Mouse (Mus musculus) embryonic facial prominence, embryonic 11.5 days (tissue): ENCODE results near the gene Zfp317. TPM values are rescaled to one million over a fixed set of nuclear protein-coding genes. Genes with fewer than 3 reads are reported as not detected.
"Not testable (repeated sequence)": the region's sequence is repeated elsewhere in the genome, so short reads cannot be mapped to it uniquely, and the experiment has no call there.

Experiments
- ATAC-seq: fragments of 200-750 bp; cut with Nextera tagmentation; replicated peaks from 2 replicates; pipeline ENCODE4 v1.8.0; 2017; ENCODE audit warnings: low read depth; ENCODE audit not compliant: insufficient number of reproducible peaks, low FRiP score, low TSS enrichment
- DNase-seq: peaks from one replicate; pipeline ENCODE4 v3.0.0-alpha.2; 2015; ENCODE audit warnings: low spot score
- H3K27ac ChIP-seq: fragments of 300-500 bp; sonication (generic); replicated peaks from 2 replicates; pipeline ENCODE4 v1.5.1; 2014; ENCODE audit warnings: mild to moderate bottlenecking, low read depth, low read length, control low read depth
- H3K27me3 ChIP-seq: fragments of 300-500 bp; sonication (generic); 2 replicates; pipeline ENCODE4 v1.6.1; 2014; ENCODE audit warnings: mild to moderate bottlenecking, low read length, moderate library complexity, mixed read lengths; ENCODE audit not compliant: control insufficient read depth, insufficient read depth
- H3K36me3 ChIP-seq: fragments of 300-500 bp; sonication (generic); replicated peaks from 2 replicates; pipeline ENCODE4 v1.6.1; 2014; ENCODE audit warnings: low read depth, mild to moderate bottlenecking, low read length, moderate library complexity, mixed read lengths; ENCODE audit not compliant: control insufficient read depth, insufficient read depth
- H3K4me1 ChIP-seq: fragments of 300-500 bp; sonication (generic); 2 replicates; pipeline ENCODE4 v1.6.1; 2014; ENCODE audit warnings: low read length, mixed read lengths; ENCODE audit not compliant: control insufficient read depth, insufficient read depth
- H3K4me2 ChIP-seq: fragments of 300-500 bp; sonication (generic); 2 replicates; pipeline ENCODE4 v1.6.1; 2014; ENCODE audit warnings: low read depth, mild to moderate bottlenecking, control low read depth, low read length, moderate library complexity
- H3K4me3 ChIP-seq: fragments of 300-500 bp; sonication (generic); 2 replicates; pipeline ENCODE4 v1.5.1; 2014; ENCODE audit warnings: low read depth, low read length, control low read depth
- H3K9ac ChIP-seq: fragments of 300-500 bp; sonication (generic); replicated peaks from 2 replicates; pipeline ENCODE4 v1.6.1; 2014; ENCODE audit warnings: mild to moderate bottlenecking, control low read depth, low read length
- H3K9me3 ChIP-seq: fragments of 300-500 bp; sonication (generic); replicated peaks from 2 replicates; pipeline ENCODE4 v1.6.1; 2016; ENCODE audit warnings: mild to moderate bottlenecking, low read length, inconsistent platforms, mixed read lengths; ENCODE audit not compliant: control insufficient read depth
- WGBS: fragments of 180-500 bp; shearing (Covaris S2); extraction: QIAGEN DNeasy Blood & Tissue Kit; methylation state at CpG from one replicate; pipeline ENCODE4 v1.1.7; 2014; 5-methylcytosine and 5-hydroxymethylcytosine counted together
- polyA plus RNA-seq: library from polyadenylated mRNA; unstranded; fragments of >200 nt; fragmentation: Nextera tagmentation; extraction: Ambion mirVana; gene quantifications from 2 replicates; pipeline ENCODE4 v1.2.1, GENCODE M21; 2014

The Zfp317 gene
- polyA plus RNA-seq, 1 experiment from 2014 or later, result 37.2 TPM

- ATAC-seq, H3K36me3 ChIP-seq, H3K9me3 ChIP-seq, H3K9ac ChIP-seq, H3K27me3 ChIP-seq, DNase-seq, H3K4me3 ChIP-seq, H3K27ac ChIP-seq, H3K4me2 ChIP-seq, H3K4me1 ChIP-seq: not testable (repeated sequence)
- WGBS, result 46% methylated on average over 2 of the region's 2 CpGs
These were observed 72.4 kb downstream of the Zfp317 start for GRCm38 (mm10) chr9:19694285-19694684.

- ATAC-seq, H3K9ac ChIP-seq, H3K9me3 ChIP-seq, DNase-seq, H3K27ac ChIP-seq, H3K27me3 ChIP-seq, H3K4me1 ChIP-seq, H3K4me3 ChIP-seq, H3K36me3 ChIP-seq, H3K4me2 ChIP-seq: not testable (repeated sequence)
- 69% methylated on average over 9 of the region's 9 CpGs for WGBS
These were observed 73.0 kb downstream of the Zfp317 start for GRCm38 (mm10) chr9:19694898-19695379.

Other genes starting within 250 kb of the Zfp317 start
- gene Olfr847, start 243.4 kb upstream of the Zfp317 start, polyA plus RNA-seq, result not detected in 2 replicates
- gene Olfr849, start 181.8 kb upstream of the Zfp317 start, polyA plus RNA-seq, result not detected in 2 replicates
- gene Olfr850, start 143.9 kb upstream of the Zfp317 start, polyA plus RNA-seq, result not detected in 2 replicates
- not detected in 2 replicates for gene Olfr851, start 128.8 kb upstream of the Zfp317 start, polyA plus RNA-seq
- not detected in 2 replicates for gene Olfr853, start 81.0 kb upstream of the Zfp317 start, polyA plus RNA-seq
- gene Olfr854, start 54.7 kb upstream of the Zfp317 start, polyA plus RNA-seq, result not detected in 2 replicates
- gene Olfr855, start 39.5 kb upstream of the Zfp317 start, polyA plus RNA-seq, result not detected in 2 replicates
- not detected in 2 replicates for gene Olfr857, start 87.3 kb downstream of the Zfp317 start, polyA plus RNA-seq
- gene Olfr58, start 158.2 kb downstream of the Zfp317 start, polyA plus RNA-seq, result not detected in 2 replicates
- not detected in 2 replicates for gene Olfr859, start 182.8 kb downstream of the Zfp317 start, polyA plus RNA-seq
- gene Olfr860, start 227.6 kb downstream of the Zfp317 start, polyA plus RNA-seq, result not detected in 2 replicates